Mouse (Mus musculus): ENCODE measurements around the gene Rergl. TPM values are rescaled to one million over a fixed set of nuclear protein-coding genes. Genes with fewer than 3 reads are reported as not detected.

Gene Rergl
- polyA plus RNA-seq, 1 experiment from 2014 or later, result not detected

- H3K4me1 ChIP-seq (ENCODE audit: control insufficient read depth, insufficient read depth, low read length), result no peaks in the 10 kb centered on the region
- H3K36me3 ChIP-seq (ENCODE audit: control insufficient read depth, insufficient read depth, low read length), result no peaks in the 10 kb centered on the region
- no peaks in the 10 kb centered on the region for H3K9me3 ChIP-seq (replicated peaks; ENCODE audit: control insufficient read depth, low read length)
- no peak overlapping the region for H3K4me3 ChIP-seq (ENCODE audit: low read depth, low read length)
- no peak overlapping the region for H3K4me2 ChIP-seq
- no peak for ATAC-seq (replicated peaks; ENCODE audit: insufficient number of reproducible peaks, low FRiP score, low TSS enrichment)
- 85% methylated on average over 10 of the region's 10 CpGs for WGBS (ENCODE audit: insufficient replicate concordance)
- no peak overlapping the region for H3K9ac ChIP-seq (ENCODE audit: low read depth, low read length)
- H3K27me3 ChIP-seq (ENCODE audit: control insufficient read depth, insufficient read depth, low read length), result no peaks in the 10 kb centered on the region
- H3K27ac ChIP-seq (ENCODE audit: low read depth, low read length), result no peak overlapping the region
These were observed 41.3 kb downstream of the Rergl start for GRCm38 (mm10) chr6:139460470-139460869.

GRCm38 (mm10) chr6:139443999-139444398 is 57.8 kb downstream of the Rergl start:
- H3K4me2 ChIP-seq, result no peak overlapping the region
- WGBS (ENCODE audit: insufficient replicate concordance), result 85% methylated on average over 2 of the region's 2 CpGs
- no peak for ATAC-seq (replicated peaks; ENCODE audit: insufficient number of reproducible peaks, low FRiP score, low TSS enrichment)

More at GRCm38 (mm10) chr6:139443999-139444398, 57.8 kb downstream of the Rergl start:
- H3K4me1 ChIP-seq (ENCODE audit: control insufficient read depth, insufficient read depth, low read length), result no peaks in the 10 kb centered on the region
- H3K27me3 ChIP-seq (ENCODE audit: control insufficient read depth, insufficient read depth, low read length), result no peaks in the 10 kb centered on the region
- H3K36me3 ChIP-seq (ENCODE audit: control insufficient read depth, insufficient read depth, low read length), result no peaks in the 10 kb centered on the region
- H3K9ac ChIP-seq (ENCODE audit: low read depth, low read length), result no peak overlapping the region
- H3K27ac ChIP-seq (ENCODE audit: low read depth, low read length), result no peak overlapping the region
- H3K4me3 ChIP-seq (ENCODE audit: low read depth, low read length), result no peak overlapping the region
- no peaks in the 10 kb centered on the region for H3K9me3 ChIP-seq (replicated peaks; ENCODE audit: control insufficient read depth, low read length)

Other genes starting within 250 kb of the Rergl start
- gene Pik3c2g, start 85.2 kb upstream of the Rergl start, polyA plus RNA-seq (2014; fragmentation: Nextera tagmentation; extraction: Ambion mirVana), result 1.0 and 1.2 TPM in 2 replicates